Mouse (Mus musculus) urinary bladder, postnatal 4 days (tissue): ENCODE data around the gene Epha4.

Source experiments
- DNase-seq, 2 experiments: peaks; one replicate each; pipeline ENCODE4 v3.0.0; 2021 to 2022; ENCODE audit warnings: low spot score in 2 of 2

Gene Epha4

GRCm38 (mm10) chr1:77484766-77485596 is 29.9 kb downstream of the Epha4 start:
- DNase-seq = no peak

GRCm38 (mm10) chr1:77475808-77476413 is 39.0 kb downstream of the Epha4 start:
- DNase-seq = no peak

- DNase-seq = no peak
These were observed 41.2 kb downstream of the Epha4 start for GRCm38 (mm10) chr1:77473446-77474376.

GRCm38 (mm10) chr1:77472566-77472965 is 42.3 kb downstream of the Epha4 start:
- no peak for DNase-seq

- DNase-seq = no peak
These were observed 43.4 kb downstream of the Epha4 start for GRCm38 (mm10) chr1:77471447-77471846.

GRCm38 (mm10) chr1:77471037-77471436 is 43.9 kb downstream of the Epha4 start:
- no peak for DNase-seq

- no peak for DNase-seq
These were observed 46.1 kb downstream of the Epha4 start for GRCm38 (mm10) chr1:77468717-77469314.

GRCm38 (mm10) chr1:77465524-77465923 is 49.4 kb downstream of the Epha4 start:
- no peak for DNase-seq

GRCm38 (mm10) chr1:77464108-77464507 is 50.8 kb downstream of the Epha4 start:
- DNase-seq = no peak

- no peak for DNase-seq
These were observed 52.8 kb downstream of the Epha4 start for GRCm38 (mm10) chr1:77461877-77462615.

- no peak for DNase-seq
These were observed 53.9 kb downstream of the Epha4 start for GRCm38 (mm10) chr1:77460831-77461629.

- no peak for DNase-seq
These were observed 56.0 kb downstream of the Epha4 start for GRCm38 (mm10) chr1:77458751-77459385.

GRCm38 (mm10) chr1:77457446-77457800 is 57.5 kb downstream of the Epha4 start:
- DNase-seq = no peak

GRCm38 (mm10) chr1:77456695-77457445 is 58.0 kb downstream of the Epha4 start:
- DNase-seq = no peak

- no peak for DNase-seq
These were observed 61.1 kb downstream of the Epha4 start for GRCm38 (mm10) chr1:77453811-77454210.

GRCm38 (mm10) chr1:77452721-77453120 is 62.2 kb downstream of the Epha4 start:
- no peak for DNase-seq

GRCm38 (mm10) chr1:77451541-77451940 is 63.3 kb downstream of the Epha4 start:
- DNase-seq = no peak

- no peak for DNase-seq
These were observed 64.7 kb downstream of the Epha4 start for GRCm38 (mm10) chr1:77450201-77450600.

- DNase-seq = no peak
These were observed 67.8 kb downstream of the Epha4 start for GRCm38 (mm10) chr1:77447061-77447614.
